Mouse (Mus musculus) stomach, postnatal 0 days (tissue): Measurements from ENCODE around the gene Tldc2.

Source experiments
- CTCF ChIP-seq: IDR thresholded peaks from 2 replicates; pipeline ENCODE4 v1.5.1; 2016; ENCODE audit warnings: antibody characterized with exemption, low read depth, mild to moderate bottlenecking, moderate library complexity
- EP300 ChIP-seq: optimal IDR thresholded peaks from 2 replicates; pipeline ENCODE3; 2016; ENCODE audit warnings: antibody characterized with exemption

GRCm38 (mm10) chr2:157054297-157054696, 32.6 kb upstream of the Tldc2 start:
- TF ChIP-seq CTCF (no peak), EP300 (no peak)
